Mouse (Mus musculus) hindbrain, postnatal 0 days (tissue): ENCODE results near the gene Arhgap15. TPM values are rescaled to one million over a fixed set of nuclear protein-coding genes. Genes with fewer than 3 reads are reported as not detected.
A peak's percentile ranks its signal among the peaks of the same experiment; 100 is the strongest.

ENCODE experiments used
- ATAC-seq: fragments of 200-750 bp; cut with Nextera tagmentation; 2 replicates; pipeline ENCODE4 v1.8.0; 2017; ENCODE audit warnings: mild to moderate bottlenecking, moderate TSS enrichment, moderate library complexity
- DNase-seq: peaks from one replicate; pipeline ENCODE4 v3.0.0-alpha.2; 2015; ENCODE audit warnings: low spot score
- H3K27ac ChIP-seq: fragments of 300-500 bp; sonication (generic); 2 replicates; pipeline ENCODE4 v1.5.1; 2014; ENCODE audit warnings: mild to moderate bottlenecking
- H3K27me3 ChIP-seq: fragments of 300-500 bp; sonication (generic); 2 replicates; pipeline ENCODE4 v1.6.1; 2014; ENCODE audit warnings: low read length, mixed read lengths; ENCODE audit not compliant: insufficient read depth
- H3K36me3 ChIP-seq: fragments of 300-500 bp; sonication (generic); 2 replicates; pipeline ENCODE4 v1.6.1; 2014; ENCODE audit warnings: low read length, mixed read lengths; ENCODE audit not compliant: insufficient read depth
- H3K4me1 ChIP-seq: fragments of 300-500 bp; sonication (generic); 2 replicates; pipeline ENCODE4 v1.6.1; 2014; ENCODE audit warnings: antibody characterized with exemption, low read length, mixed read lengths; ENCODE audit not compliant: insufficient read depth
- H3K4me2 ChIP-seq: fragments of 300-500 bp; sonication (generic); 2 replicates; pipeline ENCODE4 v1.6.1; 2014; ENCODE audit warnings: low read depth, mild to moderate bottlenecking, low read length, moderate library complexity, mixed read lengths
- H3K4me3 ChIP-seq: fragments of 300-500 bp; sonication (generic); 2 replicates; pipeline ENCODE4 v1.5.1; 2014; ENCODE audit warnings: low read length
- H3K9ac ChIP-seq: fragments of 300-500 bp; sonication (generic); replicated peaks from 2 replicates; pipeline ENCODE4 v1.6.1; 2014; ENCODE audit warnings: mild to moderate bottlenecking, low read length, moderate library complexity, mixed read lengths
- H3K9me3 ChIP-seq: fragments of 300-500 bp; sonication (generic); 2 replicates; pipeline ENCODE4 v1.6.1; 2016; ENCODE audit warnings: low read length, mixed read lengths
- CTCF ChIP-seq: IDR thresholded peaks from 2 replicates; pipeline ENCODE4 v1.5.1; 2016; ENCODE audit warnings: antibody characterized with exemption, control low read depth, low read depth
- WGBS: fragments of 180-500 bp; shearing (Covaris S2); extraction: QIAGEN DNeasy Blood & Tissue Kit; methylation state at CpG from one replicate; pipeline ENCODE4 v1.1.7; 2014; 5-methylcytosine and 5-hydroxymethylcytosine counted together
- polyA plus RNA-seq: library from polyadenylated mRNA; unstranded; fragments of >200 nt; fragmentation: Nextera tagmentation; extraction: Ambion mirVana; gene quantifications from 2 replicates; pipeline ENCODE4 v1.2.1, GENCODE M21; 2015
- total RNA-seq: library from RNA; depleted of rRNA; stranded (reverse); fragments of >200 nt; gene quantifications from 2 replicates; pipeline ENCODE4 v1.2.3, GENCODE M21; 2014

The Arhgap15 gene
- total and polyA plus RNA-seq, 2 experiments from 2014 or later = 2.0 to 4.0 TPM

DNA sequence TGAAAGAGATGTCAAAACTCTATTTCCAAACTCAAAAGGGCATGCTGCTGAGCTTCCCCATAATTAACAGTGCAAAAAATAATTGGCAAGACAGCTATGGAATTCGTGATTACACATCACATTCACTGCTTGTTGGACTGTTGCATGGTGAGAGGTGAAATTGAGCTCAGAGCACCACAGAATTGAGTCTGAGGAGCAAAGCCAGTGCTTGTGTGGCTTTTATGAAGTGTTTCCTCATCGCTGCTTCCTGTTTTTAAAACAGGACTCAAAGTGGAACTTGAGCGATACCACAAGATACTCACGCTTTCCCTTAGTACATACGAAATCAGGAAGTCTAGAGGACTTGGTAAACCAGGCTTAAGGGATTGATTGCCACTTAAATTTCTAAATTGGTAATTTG, 24.0 kb downstream of the Arhgap15 start:
- H3K27ac ChIP-seq = no peak overlapping the region
- H3K9me3 ChIP-seq = no peaks in the 10 kb centered on the region
- no peak for TF ChIP-seq CTCF
- no peaks in the 10 kb centered on the region for H3K4me1 ChIP-seq
- no peak for ATAC-seq
- DNase-seq = no peak
- 78% methylated on average over 5 of the region's 5 CpGs for WGBS
- H3K27me3 ChIP-seq = no peaks in the 10 kb centered on the region
- no peak overlapping the region for H3K4me2 ChIP-seq
- H3K4me3 ChIP-seq = no peak overlapping the region
- H3K9ac ChIP-seq = no peak overlapping the region
- no peaks in the 10 kb centered on the region for H3K36me3 ChIP-seq

- no peaks in the 10 kb centered on the region for H3K36me3 ChIP-seq
- WGBS = 43% methylated on average over 3 of the region's 3 CpGs
- DNase-seq = no peak
Measured at GRCm38 (mm10) chr2:43782157-43782556, 33.5 kb downstream of the Arhgap15 start.

DNA sequence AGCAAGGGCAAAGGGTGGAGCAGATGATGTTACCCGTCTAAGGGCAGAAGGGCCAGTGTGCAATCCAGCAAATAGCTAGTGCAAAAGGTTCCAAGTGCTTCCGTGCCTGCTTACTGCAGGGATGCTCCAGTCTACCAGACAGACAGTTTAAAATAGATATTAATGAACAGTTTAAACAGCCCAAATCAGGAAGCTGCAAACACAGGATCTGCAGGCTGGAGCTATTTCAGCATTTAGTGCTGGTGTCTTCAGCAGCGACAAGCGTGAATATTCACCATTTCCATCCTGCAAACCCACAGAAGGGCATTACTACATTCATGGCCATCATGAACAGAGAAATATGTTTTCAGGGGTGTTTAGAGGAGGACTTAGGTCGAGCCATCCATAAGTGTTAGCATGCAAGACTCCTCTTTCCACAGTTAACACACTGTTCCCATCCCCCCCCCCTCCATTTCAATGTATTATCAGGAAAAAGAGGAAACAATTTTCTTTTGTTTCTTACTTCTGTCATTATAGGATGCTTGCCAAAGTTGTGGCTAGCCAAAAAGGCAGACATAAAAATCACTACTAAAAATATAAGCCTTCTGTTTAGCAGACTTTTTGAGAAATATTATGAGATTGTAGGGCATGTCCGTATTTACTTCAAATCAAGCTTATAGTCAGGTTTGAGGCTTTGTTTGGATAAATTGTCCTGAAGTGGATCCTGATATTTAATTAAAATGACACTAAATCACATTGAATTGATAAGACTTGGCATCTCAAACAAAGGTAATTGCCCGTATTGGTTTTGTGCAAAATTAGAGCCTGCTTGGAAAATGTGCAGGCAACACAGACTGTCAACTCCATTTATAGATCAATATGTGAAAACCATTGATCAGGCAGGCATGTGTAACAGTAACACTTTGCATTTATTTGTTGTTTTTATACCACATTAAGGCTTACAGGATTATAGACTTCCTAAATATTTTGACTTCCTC, 35.4 kb downstream of the Arhgap15 start:
- WGBS = 62% methylated on average over 7 of the region's 7 CpGs
- Histone ChIP-seq H3K36me3 (no peaks in the 10 kb centered on the region), H3K4me2 (no peak overlapping the region), H3K4me1 (no peaks in the 10 kb centered on the region), H3K9me3 (no peaks in the 10 kb centered on the region), H3K4me3 (no peak overlapping the region), H3K9ac (no peak overlapping the region), H3K27me3 (no peaks in the 10 kb centered on the region), H3K27ac (no peak overlapping the region)
- no peak for DNase-seq
- ATAC-seq = no peak
- TF ChIP-seq CTCF = no peak

More at GRCm38 (mm10) chr2:43782157-43782556, 33.5 kb downstream of the Arhgap15 start:
- Histone ChIP-seq H3K27me3 (no peaks in the 10 kb centered on the region), H3K4me1 (no peaks in the 10 kb centered on the region), H3K9ac (no peak overlapping the region), H3K4me3 (no peak overlapping the region), H3K27ac (no peak overlapping the region), H3K9me3 (no peaks in the 10 kb centered on the region), H3K4me2 (no peak overlapping the region)
- no peak for TF ChIP-seq CTCF
- ATAC-seq = no peak

DNA sequence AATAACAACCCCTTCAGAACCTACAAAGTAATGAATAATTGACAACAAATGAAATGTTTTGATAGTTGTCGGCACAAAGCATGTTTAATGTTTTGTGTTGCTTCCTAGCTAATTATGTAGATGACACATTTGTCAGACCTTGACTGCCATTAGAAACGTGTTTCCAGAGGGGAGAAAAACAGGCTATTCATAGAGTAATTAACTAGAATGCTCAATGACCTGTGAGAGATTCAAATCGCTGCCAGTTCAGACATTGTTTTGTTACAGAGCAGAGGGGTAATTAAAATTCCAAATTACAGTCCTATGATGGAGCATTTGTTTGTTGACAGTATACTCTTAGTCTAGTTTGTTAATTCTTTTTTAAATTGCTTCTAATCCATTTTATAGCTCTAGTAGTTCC, 37.5 kb downstream of the Arhgap15 start:
- Histone ChIP-seq H3K27ac (no peak overlapping the region), H3K9me3 (no peaks in the 10 kb centered on the region), H3K27me3 (no peaks in the 10 kb centered on the region), H3K4me1 (no peaks in the 10 kb centered on the region), H3K4me3 (no peak overlapping the region), H3K9ac (no peak overlapping the region), H3K36me3 (no peaks in the 10 kb centered on the region), H3K4me2 (no peak overlapping the region)
- ATAC-seq (no peak), DNase-seq (no peak)
- 9% methylated on average over 3 of the region's 3 CpGs for WGBS
- TF ChIP-seq CTCF = no peak

DNA sequence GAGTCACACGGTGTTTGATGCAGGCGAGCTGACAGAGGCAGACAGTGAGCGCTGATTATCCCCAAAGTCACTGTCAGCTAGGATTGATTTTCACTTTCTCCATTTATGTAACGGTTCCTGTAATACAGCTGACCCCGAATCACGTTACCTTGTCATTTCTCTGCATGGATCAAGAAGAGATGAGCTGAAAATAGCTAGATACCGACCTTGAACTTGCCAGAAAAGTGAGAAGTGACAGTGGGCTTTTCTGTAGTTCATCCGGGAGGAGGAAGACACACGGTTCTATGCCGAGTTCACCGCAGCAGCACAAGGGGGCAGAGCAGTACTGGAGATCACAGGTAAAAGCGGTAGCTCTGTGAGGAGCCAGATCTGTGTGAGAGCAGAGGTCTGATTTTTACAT, 38.5 kb downstream of the Arhgap15 start:
- Histone ChIP-seq H3K27ac (no peak overlapping the region), H3K9ac (no peak overlapping the region), H3K27me3 (no peaks in the 10 kb centered on the region), H3K9me3 (no peaks in the 10 kb centered on the region), H3K4me3 (no peak overlapping the region), H3K4me2 (no peak overlapping the region), H3K36me3 (no peaks in the 10 kb centered on the region), H3K4me1 (no peaks in the 10 kb centered on the region)
- WGBS = 37% methylated on average over 12 of the region's 12 CpGs
- peak; percentile 88 for ATAC-seq
- peak; percentile 77 for TF ChIP-seq CTCF
- peak; percentile 82 for DNase-seq

DNA sequence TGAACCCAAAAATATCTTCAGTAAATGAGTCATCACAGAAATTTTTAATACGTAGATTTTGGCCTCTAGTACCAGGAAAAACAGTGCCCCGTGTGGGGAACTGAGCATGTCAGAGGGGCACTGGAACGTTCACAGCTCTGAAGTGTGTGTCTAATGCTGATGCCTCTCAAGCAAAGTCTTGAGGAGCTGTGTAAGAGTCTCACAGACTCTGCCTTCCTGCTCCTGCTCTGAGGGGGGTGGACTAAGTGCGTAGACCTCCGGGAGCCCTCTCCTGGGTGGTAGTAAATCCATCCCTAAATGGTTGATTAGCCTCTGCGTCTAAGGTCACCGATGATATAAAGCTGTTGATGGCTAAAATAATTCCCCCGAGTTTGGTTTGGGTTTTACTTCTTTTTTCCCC, 39.9 kb downstream of the Arhgap15 start:
- peak overlapping the region; percentile 23; the same call in 1 of the 2 replicates for H3K4me2 ChIP-seq
- DNase-seq (no peak), ATAC-seq (0 out of 2 replicates have a peak, but pooled peaks have one; percentile 47)

More for the DNA sequence above, 39.9 kb downstream of the Arhgap15 start:
- Histone ChIP-seq H3K4me1 (no peaks in the 10 kb centered on the region), H3K36me3 (no peaks in the 10 kb centered on the region), H3K9me3 (no peaks in the 10 kb centered on the region), H3K4me3 (no peak overlapping the region), H3K9ac (no peak overlapping the region), H3K27me3 (no peaks in the 10 kb centered on the region), H3K27ac (no peak overlapping the region)
- WGBS = 33% methylated on average over 8 of the region's 8 CpGs
- TF ChIP-seq CTCF = no peak
